Mouse (Mus musculus): ENCODE measurements around the gene Rho. TPM values are rescaled to one million over a fixed set of nuclear protein-coding genes. Genes with fewer than 3 reads are reported as not detected.

Gene Rho
- polyA plus RNA-seq, 1 experiment: 0.19 TPM

- Histone ChIP-seq H3K79me2 (ENCODE audit: control insufficient read depth, insufficient read depth) (no peaks in the 10 kb centered on the region), H3ac (ENCODE audit: control insufficient read depth, insufficient read length) (no peak overlapping the region), H3K4me3 (no peak overlapping the region), H3K4me2 (ENCODE audit: low read depth) (no peak overlapping the region), H3K27me3 (ENCODE audit: control insufficient read depth, insufficient read depth, insufficient read length) (no peaks in the 10 kb centered on the region), H3K36me3 (ENCODE audit: control insufficient read depth, insufficient read depth) (peaks cover 5% of the 10 kb centered on the region)
- TF ChIP-seq CEBPB (IDR thresholded peaks at IDR 0.05; ENCODE audit: insufficient read depth, poor library complexity, severe bottlenecking) (no peak), E2F4 (IDR thresholded peaks at IDR 0.05; ENCODE audit: insufficient read depth) (no peak), MYOD1 (IDR thresholded peaks at IDR 0.05; ENCODE audit: control insufficient read depth in 1 of 3, insufficient read length in 2 of 3, low read depth in 2 of 3) (no peak), TCF3 (IDR thresholded peaks at IDR 0.05; ENCODE audit: insufficient read length, low read depth) (no peak), MYOG (IDR thresholded peaks at IDR 0.05; ENCODE audit: control insufficient read depth in 1 of 3, insufficient read depth in 1 of 3, insufficient read length in 2 of 3, low read depth in 2 of 3) (no peak), REST (IDR thresholded peaks at IDR 0.05; ENCODE audit: insufficient read depth, insufficient read length) (no peak), POLR2A (IDR thresholded peaks at IDR 0.05; ENCODE audit: insufficient read length, low read depth) (no peak), SRF (IDR thresholded peaks at IDR 0.05; ENCODE audit: control insufficient read depth, insufficient read length, low read depth) (no peak)
These were observed 32.1 kb downstream of the Rho start for GRCm38 (mm10) chr6:115963656-115964055.

DNA sequence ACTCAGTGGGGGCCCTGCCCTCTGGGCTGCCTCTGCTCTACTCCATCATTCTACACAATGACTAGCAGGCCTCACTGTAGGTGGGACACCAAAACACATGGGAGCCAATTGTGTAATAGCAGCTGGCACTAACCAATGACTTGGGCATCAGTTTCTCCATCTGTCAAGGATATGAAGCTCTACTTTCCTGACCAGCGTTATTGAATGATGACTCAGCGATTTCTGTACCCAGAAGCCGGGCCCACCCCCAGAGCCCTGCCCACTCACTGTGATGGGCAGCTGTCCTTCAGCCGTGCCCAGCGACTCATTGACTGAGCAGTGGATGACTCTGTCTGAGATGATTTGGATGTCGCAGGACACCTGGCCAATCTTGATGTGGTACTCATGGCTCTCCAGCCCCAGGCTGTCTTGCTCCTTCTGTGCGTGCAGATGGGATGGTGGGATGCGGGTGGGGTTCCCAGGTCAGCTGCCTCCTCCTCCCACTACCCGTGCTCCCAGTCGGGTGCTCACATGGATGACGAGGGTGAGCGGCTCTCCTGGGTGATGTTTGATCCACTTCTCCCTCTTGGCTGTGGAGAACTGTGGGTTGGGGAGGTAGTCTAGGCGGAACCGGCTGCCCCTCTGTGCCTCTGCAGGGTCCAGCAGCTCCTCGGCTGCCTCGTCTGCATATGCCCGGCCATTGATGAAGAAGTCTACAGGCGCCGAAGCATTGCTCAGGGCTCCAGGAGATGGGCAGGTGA is 34.8 kb downstream of the Rho start:
- H3K4me3 ChIP-seq: no peak overlapping the region
- no peaks in the 10 kb centered on the region for H3K27me3 ChIP-seq (ENCODE audit: control insufficient read depth, insufficient read depth, insufficient read length)
- peaks cover 5% of the 10 kb centered on the region for H3K36me3 ChIP-seq (ENCODE audit: control insufficient read depth, insufficient read depth)

DNA sequence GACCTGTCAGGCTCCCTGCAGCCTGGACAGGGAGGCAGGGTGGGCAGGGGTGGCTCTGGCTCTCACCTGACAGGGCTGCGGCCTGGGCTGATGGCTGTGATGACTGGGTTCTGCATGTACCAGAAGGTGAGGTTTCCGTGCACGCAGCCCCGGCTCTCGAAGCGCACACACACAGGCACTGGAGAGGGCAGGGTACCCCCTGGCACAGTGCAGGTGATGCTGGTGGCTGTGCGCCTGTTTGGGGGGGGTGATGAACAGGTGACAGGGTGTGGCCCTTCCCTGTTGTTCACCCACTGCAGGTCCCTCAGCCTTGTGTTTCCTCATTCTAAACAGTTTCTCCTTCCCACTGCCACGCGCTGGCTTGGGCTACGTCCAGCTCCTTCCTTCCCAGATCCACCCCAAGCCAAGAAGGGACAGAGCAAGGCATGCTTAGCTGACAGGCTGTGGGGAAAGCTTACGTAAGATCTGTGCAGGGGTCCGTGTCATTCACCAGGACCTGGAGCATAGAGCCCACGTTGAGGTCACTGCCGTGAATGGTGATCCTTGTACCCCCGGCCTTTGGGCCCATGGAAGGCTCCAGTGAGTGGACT is 35.8 kb downstream of the Rho start:
- H3K36me3 ChIP-seq (ENCODE audit: control insufficient read depth, insufficient read depth): peaks cover 5% of the 10 kb centered on the region

More for the DNA sequence above, 34.8 kb downstream of the Rho start:
- no peaks in the 10 kb centered on the region for H3K79me2 ChIP-seq (ENCODE audit: control insufficient read depth, insufficient read depth)
- TF ChIP-seq SRF (IDR thresholded peaks at IDR 0.05; ENCODE audit: control insufficient read depth, insufficient read length, low read depth): no peak
- TF ChIP-seq CEBPB (IDR thresholded peaks at IDR 0.05; ENCODE audit: insufficient read depth, poor library complexity, severe bottlenecking): no peak
- no peak for TF ChIP-seq MAX (IDR thresholded peaks at IDR 0.05; ENCODE audit: low read depth)
- no peak for TF ChIP-seq POLR2AphosphoS2 (IDR thresholded peaks at IDR 0.05; ENCODE audit: insufficient read length, low read depth)
- TF ChIP-seq USF1 (IDR thresholded peaks at IDR 0.05; ENCODE audit: low read depth): no peak
- no peak for TF ChIP-seq REST (IDR thresholded peaks at IDR 0.05; ENCODE audit: insufficient read depth, insufficient read length)
- no peak for TF ChIP-seq MYOG (IDR thresholded peaks at IDR 0.05; ENCODE audit: control insufficient read depth in 1 of 3, insufficient read depth in 1 of 3, insufficient read length in 2 of 3, low read depth in 2 of 3)
- no peak overlapping the region for H3ac ChIP-seq (ENCODE audit: control insufficient read depth, insufficient read length)
- no peak overlapping the region for H3K4me2 ChIP-seq (ENCODE audit: low read depth)

DNA sequence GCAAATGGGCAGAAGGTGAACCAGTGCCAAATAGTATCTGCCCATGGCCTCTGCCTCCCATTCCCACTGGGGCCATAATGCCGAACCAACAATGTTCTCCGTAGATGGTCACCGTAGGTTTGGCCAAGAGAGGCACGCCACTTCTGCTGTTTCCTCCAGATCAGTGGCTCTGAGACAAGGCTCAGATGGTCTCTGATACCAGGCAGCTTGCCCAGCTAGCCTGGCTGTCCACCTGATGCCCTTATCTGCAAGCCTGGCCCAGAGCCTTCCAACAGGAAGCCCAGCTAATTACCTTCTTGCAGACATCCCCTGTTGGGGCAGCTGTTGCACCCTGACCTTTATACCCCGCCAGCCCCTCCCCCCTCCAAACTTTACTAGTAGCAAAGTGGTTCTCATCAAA is 36.5 kb downstream of the Rho start:
- Histone ChIP-seq H3K4me2 (ENCODE audit: low read depth) (no peak overlapping the region), H3K27me3 (ENCODE audit: control insufficient read depth, insufficient read depth, insufficient read length) (no peaks in the 10 kb centered on the region), H3K36me3 (ENCODE audit: control insufficient read depth, insufficient read depth) (peaks cover 5% of the 10 kb centered on the region), H3K79me2 (ENCODE audit: control insufficient read depth, insufficient read depth) (no peaks in the 10 kb centered on the region), H3K4me3 (no peak overlapping the region), H3ac (ENCODE audit: control insufficient read depth, insufficient read length) (no peak overlapping the region)
- TF ChIP-seq USF1 (IDR thresholded peaks at IDR 0.05; ENCODE audit: low read depth): no peak
- TF ChIP-seq MAX (IDR thresholded peaks at IDR 0.05; ENCODE audit: low read depth): no peak

More for the DNA sequence above, 35.8 kb downstream of the Rho start:
- no peak overlapping the region for H3K4me3 ChIP-seq
- no peaks in the 10 kb centered on the region for H3K79me2 ChIP-seq (ENCODE audit: control insufficient read depth, insufficient read depth)
- H3K4me2 ChIP-seq (ENCODE audit: low read depth): no peak overlapping the region
- H3K27me3 ChIP-seq (ENCODE audit: control insufficient read depth, insufficient read depth, insufficient read length): no peaks in the 10 kb centered on the region
- no peak overlapping the region for H3ac ChIP-seq (ENCODE audit: control insufficient read depth, insufficient read length)
- no peak for TF ChIP-seq POLR2A (IDR thresholded peaks at IDR 0.05; ENCODE audit: insufficient read length, low read depth)
- TF ChIP-seq MYOD1 (IDR thresholded peaks at IDR 0.05; ENCODE audit: control insufficient read depth in 1 of 3, insufficient read length in 2 of 3, low read depth in 2 of 3): no peak
- no peak for TF ChIP-seq CEBPB (IDR thresholded peaks at IDR 0.05; ENCODE audit: insufficient read depth, poor library complexity, severe bottlenecking)
- no peak for TF ChIP-seq E2F4 (IDR thresholded peaks at IDR 0.05; ENCODE audit: insufficient read depth)
- no peak for TF ChIP-seq MYOG (IDR thresholded peaks at IDR 0.05; ENCODE audit: control insufficient read depth in 1 of 3, insufficient read depth in 1 of 3, insufficient read length in 2 of 3, low read depth in 2 of 3)
- no peak for TF ChIP-seq USF1 (IDR thresholded peaks at IDR 0.05; ENCODE audit: low read depth)
- no peak for TF ChIP-seq REST (IDR thresholded peaks at IDR 0.05; ENCODE audit: insufficient read depth, insufficient read length)
- no peak for TF ChIP-seq TCF3 (IDR thresholded peaks at IDR 0.05; ENCODE audit: insufficient read length, low read depth)
- TF ChIP-seq MAX (IDR thresholded peaks at IDR 0.05; ENCODE audit: low read depth): no peak
- no peak for TF ChIP-seq POLR2AphosphoS2 (IDR thresholded peaks at IDR 0.05; ENCODE audit: insufficient read length, low read depth)
- no peak for TF ChIP-seq SRF (IDR thresholded peaks at IDR 0.05; ENCODE audit: control insufficient read depth, insufficient read length, low read depth)
- no peak for TF ChIP-seq TCF12 (IDR thresholded peaks at IDR 0.05; ENCODE audit: insufficient read depth, poor library complexity, severe bottlenecking)

DNA sequence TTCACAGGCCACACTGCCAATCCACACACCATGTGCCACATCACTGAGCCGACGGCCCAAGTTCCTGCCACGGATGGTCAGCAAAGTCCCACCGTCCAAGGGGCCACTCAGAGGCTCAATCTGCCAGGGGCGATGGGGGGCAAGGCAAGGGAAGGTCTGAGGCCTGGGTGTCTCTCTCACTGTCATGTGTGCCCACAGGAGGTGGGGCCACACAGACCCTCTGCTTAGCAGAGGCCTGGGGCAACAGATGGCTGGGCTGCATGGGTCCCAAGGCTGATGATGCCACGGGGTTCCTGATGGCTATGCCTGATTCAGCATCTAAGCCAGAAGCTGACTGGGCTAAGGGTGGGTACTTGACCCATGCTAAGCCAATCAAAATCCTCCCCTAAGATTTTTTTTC is 37.2 kb downstream of the Rho start:
- no peaks in the 10 kb centered on the region for H3K27me3 ChIP-seq (ENCODE audit: control insufficient read depth, insufficient read depth, insufficient read length)
- TF ChIP-seq USF1 (IDR thresholded peaks at IDR 0.05; ENCODE audit: low read depth): no peak
- no peak for TF ChIP-seq E2F4 (IDR thresholded peaks at IDR 0.05; ENCODE audit: insufficient read depth)
- TF ChIP-seq TCF3 (IDR thresholded peaks at IDR 0.05; ENCODE audit: insufficient read length, low read depth): no peak
- TF ChIP-seq TCF12 (IDR thresholded peaks at IDR 0.05; ENCODE audit: insufficient read depth, poor library complexity, severe bottlenecking): no peak
- peak in 2 of 3 experiments; percentile 44 to 54 for TF ChIP-seq MYOG (IDR thresholded peaks at IDR 0.05; ENCODE audit: control insufficient read depth in 1 of 3, insufficient read depth in 1 of 3, insufficient read length in 2 of 3, low read depth in 2 of 3)
- TF ChIP-seq MAX (IDR thresholded peaks at IDR 0.05; ENCODE audit: low read depth): no peak
- TF ChIP-seq REST (IDR thresholded peaks at IDR 0.05; ENCODE audit: insufficient read depth, insufficient read length): no peak
- no peak for TF ChIP-seq POLR2A (IDR thresholded peaks at IDR 0.05; ENCODE audit: insufficient read length, low read depth)
- TF ChIP-seq SRF (IDR thresholded peaks at IDR 0.05; ENCODE audit: control insufficient read depth, insufficient read length, low read depth): no peak
- peak in 1 of 3 experiments; percentile 64 for TF ChIP-seq MYOD1 (IDR thresholded peaks at IDR 0.05; ENCODE audit: control insufficient read depth in 1 of 3, insufficient read length in 2 of 3, low read depth in 2 of 3)
- TF ChIP-seq CEBPB (IDR thresholded peaks at IDR 0.05; ENCODE audit: insufficient read depth, poor library complexity, severe bottlenecking): no peak
- no peak overlapping the region for H3K4me3 ChIP-seq
- H3ac ChIP-seq (ENCODE audit: control insufficient read depth, insufficient read length): no peak overlapping the region
- peaks cover 2% of the 10 kb centered on the region for H3K36me3 ChIP-seq (ENCODE audit: control insufficient read depth, insufficient read depth)
- no peaks in the 10 kb centered on the region for H3K79me2 ChIP-seq (ENCODE audit: control insufficient read depth, insufficient read depth)
- H3K4me2 ChIP-seq (ENCODE audit: low read depth): no peak overlapping the region
